Mouse (Mus musculus) layer of hippocampus, postnatal 14 days (tissue): ENCODE results near the gene H2-DMa. TPM values are rescaled to one million over a fixed set of nuclear protein-coding genes. Genes with fewer than 3 reads are reported as not detected.

Source experiments
- DNase-seq, 2 experiments: peaks; one replicate each; pipeline ENCODE4 v3.0.0; 2021 to 2022; ENCODE audit warnings: low spot score in 2 of 2, mixed read lengths in 1 of 2
- long read RNA-seq, 2 experiments: library from polyadenylated mRNA; stranded (forward); transcript quantifications; one replicate each; pipeline ENCODE4 v2.0.0; 2021
- total RNA-seq, 2 experiments: library from RNA; stranded (reverse); gene quantifications; 2 replicates each; pipeline ENCODE4 v1.2.3; 2021

Gene H2-DMa
- 10 to 100 TPM; 36.8 to 38.0 TPM for total RNA-seq
- long read RNA-seq, experiment 1, transcript H2-DMa-205 (5 exons, 1,108 nt): major isoform, 15 of 33 reads
- long read RNA-seq, experiment 1, partial matches to known transcripts: 1 of 33 reads
- long read RNA-seq, experiment 1, other reads (novel, unspliced or antisense): 17 of 33 reads
- long read RNA-seq, experiment 2, transcript H2-DMa-205 (5 exons, 1,108 nt): major isoform, 20 of 37 reads
- long read RNA-seq, experiment 2, partial matches to known transcripts: 5 of 37 reads
- long read RNA-seq, experiment 2, other reads (novel, unspliced or antisense): 12 of 37 reads

- peak; percentile 99 to 100 for DNase-seq
These were observed at the start of gene H2-DMa for GRCm38 (mm10) chr17:34119249-34120179. Gene H2-DMa (plus strand): TSS chr17:34119541.

- DNase-seq: no peak
These were observed 47.2 kb upstream of the H2-DMa start for GRCm38 (mm10) chr17:34072091-34072490.

- DNase-seq: peak; percentile 48 to 77
These were observed 44.1 kb upstream of the H2-DMa start for GRCm38 (mm10) chr17:34075271-34075670.

- DNase-seq: peak; percentile 65 to 84
These were observed 41.8 kb upstream of the H2-DMa start for GRCm38 (mm10) chr17:34077549-34077948.

- no peak for DNase-seq
These were observed 41.2 kb upstream of the H2-DMa start for GRCm38 (mm10) chr17:34078148-34078547.

- DNase-seq: no peak
These were observed 40.3 kb upstream of the H2-DMa start for GRCm38 (mm10) chr17:34079002-34079401.

GRCm38 (mm10) chr17:34079621-34080020, 39.7 kb upstream of the H2-DMa start:
- DNase-seq: peak in 1 of 2 experiments; percentile 80

- no peak for DNase-seq
These were observed 36.2 kb upstream of the H2-DMa start for GRCm38 (mm10) chr17:34083104-34083503.

- DNase-seq: no peak
These were observed 32.0 kb upstream of the H2-DMa start for GRCm38 (mm10) chr17:34087386-34087785.

- no peak for DNase-seq
These were observed 31.2 kb upstream of the H2-DMa start for GRCm38 (mm10) chr17:34088124-34088523.

GRCm38 (mm10) chr17:34090923-34091322, 28.4 kb upstream of the H2-DMa start:
- DNase-seq: no peak

GRCm38 (mm10) chr17:34092197-34092875, 27.0 kb upstream of the H2-DMa start, which contains the start of gene H2-Oa:
Gene H2-Oa (plus strand): TSS chr17:34092340.
- no peak for DNase-seq

GRCm38 (mm10) chr17:34093199-34093874, 26.0 kb upstream of the H2-DMa start:
- no peak for DNase-seq

GRCm38 (mm10) chr17:34094283-34095035, 24.9 kb upstream of the H2-DMa start:
- DNase-seq: no peak

GRCm38 (mm10) chr17:34096497-34097010, 22.8 kb upstream of the H2-DMa start:
- DNase-seq: no peak

- DNase-seq: no peak
These were observed 22.1 kb upstream of the H2-DMa start for GRCm38 (mm10) chr17:34097272-34097671.

GRCm38 (mm10) chr17:34098709-34099479, 20.4 kb upstream of the H2-DMa start:
- no peak for DNase-seq

- DNase-seq: no peak
These were observed 19.8 kb upstream of the H2-DMa start for GRCm38 (mm10) chr17:34099531-34099930.

- DNase-seq: no peak
These were observed 18.2 kb upstream of the H2-DMa start for GRCm38 (mm10) chr17:34101185-34101584.
